Mouse (Mus musculus) midbrain, embryonic 14.5 days (tissue): ENCODE measurements around the gene Cnih4. TPM values are rescaled to one million over a fixed set of nuclear protein-coding genes. Genes with fewer than 3 reads are reported as not detected.

Source experiments
- polyA plus RNA-seq: library from polyadenylated mRNA; unstranded; fragments of >200 nt; fragmentation: Nextera tagmentation; extraction: Ambion mirVana; gene quantifications from 2 replicates; pipeline ENCODE4 v1.2.1, GENCODE M21; 2014

The Cnih4 gene
- polyA plus RNA-seq, 1 experiment from 2014 or later: 58.0 TPM

Other genes starting within 250 kb of the Cnih4 start
- 67.2 and 69.9 TPM in 2 replicates for gene Pycr2, start 240.4 kb upstream of the Cnih4 start, polyA plus RNA-seq
- gene Lefty1, start 209.7 kb upstream of the Cnih4 start, polyA plus RNA-seq: 0.28 TPM in 1 of 2 replicates, not detected in the other
- 0.36 and 1.2 TPM in 2 replicates for gene Tmem63a, start 202.3 kb upstream of the Cnih4 start, polyA plus RNA-seq
- gene Ephx1, start 123.8 kb upstream of the Cnih4 start, polyA plus RNA-seq: 2.7 and 3.2 TPM in 2 replicates
- gene 9130409I23Rik, start 93.5 kb upstream of the Cnih4 start, polyA plus RNA-seq: not detected in 2 replicates
- gene Nvl, start 489 bp upstream of the Cnih4 start, polyA plus RNA-seq: 38.4 and 39.5 TPM in 2 replicates
- gene Wdr26, start 67.3 kb downstream of the Cnih4 start, polyA plus RNA-seq: 53.1 and 54.8 TPM in 2 replicates
- 7.6 and 10.3 TPM in 2 replicates for gene Cnih3, start 207.9 kb downstream of the Cnih4 start, polyA plus RNA-seq